Mouse (Mus musculus): ENCODE data around the gene Selenoi. TPM values are rescaled to one million over a fixed set of nuclear protein-coding genes. Genes with fewer than 3 reads are reported as not detected.

Selenoi gene
- total and polyA plus RNA-seq, 3 experiments, result 43.4 to 101 (median 76.3) TPM

- no peaks in the 10 kb centered on the region for H3K9me3 ChIP-seq (replicated peaks; ENCODE audit: insufficient read depth, low read length)
- H3K27ac ChIP-seq (ENCODE audit: control insufficient read depth, low read depth, low read length), result no peak overlapping the region
- no peak for DNase-seq (ENCODE audit: low read depth, low spot score)
- TF ChIP-seq POLR2AphosphoS5 (IDR thresholded peaks at IDR 0.05; ENCODE audit: borderline replicate concordance, low read depth, low read length) (no peak), MAX (IDR thresholded peaks at IDR 0.05; ENCODE audit: low read length) (no peak), MYC (IDR thresholded peaks at IDR 0.05; ENCODE audit: low read depth, low read length) (no peak), POLR2AphosphoS2 (IDR thresholded peaks at IDR 0.05; ENCODE audit: low read length) (no peak; the same call in 1 of the 2 replicates), TCF12 (IDR thresholded peaks at IDR 0.05; ENCODE audit: low read depth, low read length) (no peak), MAZ (IDR thresholded peaks at IDR 0.05; ENCODE audit: low read depth, low read length) (no peak), BHLHE40 (IDR thresholded peaks at IDR 0.05; ENCODE audit: borderline replicate concordance, low read depth, low read length) (no peak), POLR2A (IDR thresholded peaks at IDR 0.05; ENCODE audit: control insufficient read depth in 1 of 2, insufficient read depth in 1 of 2, low read depth in 1 of 2, low read length in 2 of 2, poor library complexity in 1 of 2) (no peak), ZKSCAN1 (IDR thresholded peaks at IDR 0.05; ENCODE audit: low read depth, low read length) (no peak), TAL1 (IDR thresholded peaks at IDR 0.05; ENCODE audit: low read length) (no peak)
- no peak overlapping the region for H3K9ac ChIP-seq (ENCODE audit: control insufficient read depth, low read depth, low read length, poor library complexity, severe bottlenecking)
- H3K27me3 ChIP-seq (ENCODE audit: control insufficient read depth in 1 of 2, insufficient read depth in 2 of 2, low read length in 2 of 2), result no peaks in the 10 kb centered on the region
- H3K36me3 ChIP-seq (ENCODE audit: control insufficient read depth in 1 of 2, insufficient read depth in 2 of 2, low read length in 2 of 2), result peaks cover 0 to 10% of the 10 kb centered on the region in 2 experiments; a peak in 2 of 4 replicates
- H3K4me1 ChIP-seq (ENCODE audit: control insufficient read depth in 1 of 2, insufficient read depth in 2 of 2, low read length in 2 of 2), result no peaks in the 10 kb centered on the region
- no peaks in the 10 kb centered on the region for H3K79me2 ChIP-seq (ENCODE audit: control insufficient read depth, insufficient read depth, low read length, poor library complexity)
- H3K4me3 ChIP-seq (ENCODE audit: control insufficient read depth in 1 of 2, insufficient read depth in 1 of 2, low read depth in 2 of 2, low read length in 2 of 2), result no peak overlapping the region
Observed at GRCm38 (mm10) chr5:30271599-30272281, 39.4 kb downstream of the Selenoi start.

- no peaks in the 10 kb centered on the region for H3K79me2 ChIP-seq (ENCODE audit: control insufficient read depth, insufficient read depth, low read length, poor library complexity)
- no peak overlapping the region for H3K9ac ChIP-seq (ENCODE audit: control insufficient read depth, low read depth, low read length, poor library complexity, severe bottlenecking)
- H3K27me3 ChIP-seq (ENCODE audit: control insufficient read depth in 1 of 2, insufficient read depth in 2 of 2, low read length in 2 of 2), result no peaks in the 10 kb centered on the region
- no peaks in the 10 kb centered on the region for H3K4me1 ChIP-seq (ENCODE audit: control insufficient read depth in 1 of 2, insufficient read depth in 2 of 2, low read length in 2 of 2)
- no peak overlapping the region for H3K27ac ChIP-seq (ENCODE audit: control insufficient read depth, low read depth, low read length)
- TF ChIP-seq JUND (IDR thresholded peaks at IDR 0.05; ENCODE audit: low read depth, low read length), result no peak
- TF ChIP-seq SMC3 (IDR thresholded peaks at IDR 0.05; ENCODE audit: low read depth, low read length), result no peak
- TF ChIP-seq KAT2A (conservative IDR thresholded peaks at IDR 0.05; ENCODE audit: low read depth, low read length), result no peak
- no peak for TF ChIP-seq TBP (IDR thresholded peaks at IDR 0.05; ENCODE audit: low read depth, low read length)
- no peak for TF ChIP-seq CTCF (IDR thresholded peaks at IDR 0.05 in 2 of 3, conservative IDR thresholded peaks at IDR 0.05 in 1 of 3; ENCODE audit: control insufficient read depth in 1 of 3, insufficient read depth in 1 of 3, low read depth in 2 of 3, low read length in 3 of 3, poor library complexity in 1 of 3, severe bottlenecking in 1 of 3)
- TF ChIP-seq ELF1 (IDR thresholded peaks at IDR 0.05; ENCODE audit: low read depth, low read length), result no peak
- TF ChIP-seq USF1 (IDR thresholded peaks at IDR 0.05; ENCODE audit: low read depth, low read length), result no peak
- TF ChIP-seq MAZ (IDR thresholded peaks at IDR 0.05; ENCODE audit: low read depth, low read length), result no peak
- no peak for TF ChIP-seq GABPA (IDR thresholded peaks at IDR 0.05; ENCODE audit: low read depth, low read length)
- TF ChIP-seq MAX (IDR thresholded peaks at IDR 0.05; ENCODE audit: low read length), result no peak
- no peak for TF ChIP-seq POLR2A (IDR thresholded peaks at IDR 0.05; ENCODE audit: control insufficient read depth in 1 of 2, insufficient read depth in 1 of 2, low read depth in 1 of 2, low read length in 2 of 2, poor library complexity in 1 of 2)
- TF ChIP-seq MEF2A (IDR thresholded peaks at IDR 0.05; ENCODE audit: extremely low read depth, insufficient replicate concordance, low read depth, low read length, poor library complexity, severe bottlenecking), result no peak
- TF ChIP-seq NELFE (IDR thresholded peaks at IDR 0.05; ENCODE audit: low read depth, low read length), result no peak
- no peak for DNase-seq (ENCODE audit: low read depth, low spot score)
- no peaks in the 10 kb centered on the region for H3K36me3 ChIP-seq (ENCODE audit: control insufficient read depth in 1 of 2, insufficient read depth in 2 of 2, low read length in 2 of 2)
- no peaks in the 10 kb centered on the region for H3K9me3 ChIP-seq (replicated peaks; ENCODE audit: insufficient read depth, low read length)
- H3K4me3 ChIP-seq (ENCODE audit: control insufficient read depth in 1 of 2, insufficient read depth in 1 of 2, low read depth in 2 of 2, low read length in 2 of 2), result no peak overlapping the region
Observed at GRCm38 (mm10) chr5:30276361-30276760, 44.0 kb downstream of the Selenoi start.

All from MEL (cell line).